Mouse (Mus musculus) left cerebral cortex, adult 9 months (tissue): Measurements from ENCODE around the gene Vps26a.
"Not testable (repeated sequence)": the region's sequence is repeated elsewhere in the genome, so short reads cannot be mapped to it uniquely, and the experiment has no call there.

ENCODE experiments used
- DNase-seq, 2 experiments: peaks; one replicate each; pipeline ENCODE4 v3.0.0; 2022; ENCODE audit warnings: low spot score in 2 of 2

Gene Vps26a

DNA sequence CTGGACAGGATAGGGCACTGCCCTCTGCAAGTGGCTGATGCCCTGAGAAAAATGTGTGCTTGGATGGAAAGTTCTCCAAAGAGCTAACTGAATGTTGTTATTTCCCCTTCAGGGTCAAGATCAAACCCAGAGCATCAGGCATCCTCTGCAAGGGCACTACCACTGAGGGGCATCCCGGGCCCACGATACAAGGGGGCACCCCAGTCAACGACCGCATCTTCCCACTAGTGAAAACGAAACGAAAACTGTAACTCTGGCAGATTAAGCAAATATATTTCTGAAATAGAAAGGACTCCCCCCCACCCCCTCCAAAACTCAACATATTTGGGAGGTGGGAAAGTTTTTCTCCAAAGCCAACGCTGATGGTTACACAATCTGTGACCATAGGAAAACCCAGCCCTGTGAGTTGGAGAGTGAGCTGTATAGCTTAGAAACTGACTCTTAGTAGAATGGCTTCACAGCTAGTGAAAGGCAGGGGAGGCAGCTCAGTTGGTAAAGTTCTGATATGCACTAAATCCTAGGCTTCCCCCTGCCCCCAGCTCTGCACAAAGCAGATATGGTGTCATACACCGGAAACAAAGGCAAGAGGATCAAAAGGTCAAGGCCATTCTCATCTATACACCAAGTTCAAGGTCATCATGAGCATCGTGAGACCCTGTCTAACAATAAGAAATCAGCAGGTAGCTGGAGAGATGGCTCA is 14.5 kb upstream of the Vps26a start:
- DNase-seq = no peak

GRCm38 (mm10) chr10:62500088-62500915 is 13.7 kb upstream of the Vps26a start:
- peak in 1 of 2 experiments; percentile 57 for DNase-seq

DNA sequence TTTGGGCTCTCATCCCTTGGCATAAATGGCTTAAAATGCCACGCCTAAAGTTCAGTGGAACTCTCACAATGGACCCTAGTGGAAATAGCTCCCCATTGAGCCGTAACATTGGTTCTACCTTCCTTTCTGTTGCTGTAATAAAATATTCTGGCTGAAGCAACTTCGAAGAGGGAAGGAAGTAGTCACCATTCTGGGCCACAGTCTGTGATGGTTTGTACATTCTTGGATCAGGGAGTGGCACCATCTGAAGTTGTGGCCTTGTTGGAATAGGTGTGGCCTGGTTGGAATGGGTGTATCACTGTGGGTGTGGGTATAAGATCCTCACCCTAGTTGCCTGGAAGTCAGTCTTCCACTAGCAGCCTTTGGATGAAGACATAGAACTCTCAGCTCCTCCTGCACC is 5.1 kb upstream of the Vps26a start:
- not testable (repeated sequence) for DNase-seq

- DNase-seq = peak in 1 of 2 experiments; percentile 30
These were observed 1.7 kb upstream of the Vps26a start for GRCm38 (mm10) chr10:62488266-62488665.

- DNase-seq = peak in 1 of 2 experiments; percentile 10
These were observed 575 bp downstream of the Vps26a start for GRCm38 (mm10) chr10:62485878-62486582.

- DNase-seq = no peak
These were observed 5.3 kb downstream of the Vps26a start for GRCm38 (mm10) chr10:62481108-62481852.

DNA sequence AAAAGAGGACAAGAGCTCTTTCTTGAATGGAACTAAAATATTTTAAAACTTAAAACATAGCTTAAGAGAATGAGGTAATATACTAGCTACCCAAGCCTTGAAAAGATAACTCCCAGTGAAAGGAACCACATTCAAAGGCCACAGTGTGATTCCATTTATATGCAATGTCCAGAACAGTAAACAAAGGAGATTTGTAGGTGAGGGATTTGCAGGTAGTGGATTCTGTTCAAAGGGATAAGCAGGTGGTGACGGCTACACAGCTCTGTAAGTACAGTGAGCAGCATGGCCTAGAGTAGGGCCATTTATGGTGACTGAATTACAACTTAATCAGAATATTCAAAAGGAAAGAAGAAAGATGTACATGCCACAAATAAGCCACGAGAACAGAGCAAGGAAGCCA is 9.6 kb downstream of the Vps26a start:
- DNase-seq = no peak

- no peak for DNase-seq
These were observed 11.7 kb downstream of the Vps26a start for GRCm38 (mm10) chr10:62474944-62475343.

- DNase-seq = no peak
These were observed 15.5 kb downstream of the Vps26a start for GRCm38 (mm10) chr10:62471105-62471504.

DNA sequence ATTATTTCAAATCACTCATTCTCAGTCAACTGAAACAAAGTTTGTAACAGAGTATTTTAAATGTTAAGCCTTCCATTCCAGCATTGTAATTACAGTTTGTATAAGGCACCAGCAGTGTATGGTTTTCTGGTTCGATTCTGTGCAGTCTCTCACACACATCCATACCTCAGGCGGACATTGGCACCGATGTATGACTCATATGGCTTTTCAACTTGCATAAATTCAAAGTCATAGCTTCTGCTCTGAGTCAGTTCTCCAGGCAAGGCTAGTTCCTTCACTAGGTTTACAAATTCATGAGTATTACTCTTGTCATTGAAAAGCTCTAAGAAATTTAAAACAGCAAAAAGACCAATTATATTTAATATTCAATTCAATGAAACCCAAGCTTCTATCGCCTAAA is 16.9 kb downstream of the Vps26a start:
- DNase-seq = no peak

GRCm38 (mm10) chr10:62461321-62461720 is 25.3 kb downstream of the Vps26a start:
- no peak for DNase-seq

DNA sequence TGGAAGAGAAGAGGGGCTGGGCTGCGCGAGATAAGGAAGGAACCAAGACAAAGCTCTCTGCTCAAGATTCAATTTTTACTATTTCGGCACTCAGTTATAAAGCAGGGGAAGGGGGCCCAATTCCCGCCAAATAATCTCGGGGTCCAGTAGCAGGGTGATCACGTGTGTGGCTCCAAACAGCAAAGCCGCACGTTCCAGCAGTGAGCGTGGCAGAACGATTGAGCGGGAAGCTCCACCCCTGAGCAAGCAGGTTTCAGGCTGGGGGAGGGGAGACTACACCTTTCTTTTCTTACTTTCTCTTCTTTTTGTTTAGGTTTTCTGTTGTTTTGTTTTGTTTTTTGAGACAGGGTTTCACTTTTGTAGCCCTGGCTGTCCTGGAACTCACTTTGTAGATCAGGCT is 34.6 kb downstream of the Vps26a start:
- DNase-seq = not testable (repeated sequence)

DNA sequence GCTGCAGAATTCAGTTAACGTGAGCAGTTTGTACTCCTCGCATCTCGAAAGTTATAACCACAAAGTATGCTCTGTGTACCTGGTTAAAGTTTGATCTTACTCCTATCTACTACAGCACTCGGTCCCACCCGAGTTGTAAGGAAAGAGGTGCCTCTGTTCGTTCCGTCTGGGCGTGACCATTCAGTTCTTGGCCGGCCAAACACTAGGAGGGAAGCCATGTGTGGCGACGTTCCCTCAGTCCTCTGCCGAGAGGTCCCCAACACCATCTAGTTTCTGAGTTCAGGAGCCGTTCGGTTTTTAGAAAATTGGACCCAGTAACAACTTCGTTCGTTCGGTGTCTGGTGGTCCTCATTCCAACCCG is 36.3 kb downstream of the Vps26a start:
- DNase-seq = no peak

DNA sequence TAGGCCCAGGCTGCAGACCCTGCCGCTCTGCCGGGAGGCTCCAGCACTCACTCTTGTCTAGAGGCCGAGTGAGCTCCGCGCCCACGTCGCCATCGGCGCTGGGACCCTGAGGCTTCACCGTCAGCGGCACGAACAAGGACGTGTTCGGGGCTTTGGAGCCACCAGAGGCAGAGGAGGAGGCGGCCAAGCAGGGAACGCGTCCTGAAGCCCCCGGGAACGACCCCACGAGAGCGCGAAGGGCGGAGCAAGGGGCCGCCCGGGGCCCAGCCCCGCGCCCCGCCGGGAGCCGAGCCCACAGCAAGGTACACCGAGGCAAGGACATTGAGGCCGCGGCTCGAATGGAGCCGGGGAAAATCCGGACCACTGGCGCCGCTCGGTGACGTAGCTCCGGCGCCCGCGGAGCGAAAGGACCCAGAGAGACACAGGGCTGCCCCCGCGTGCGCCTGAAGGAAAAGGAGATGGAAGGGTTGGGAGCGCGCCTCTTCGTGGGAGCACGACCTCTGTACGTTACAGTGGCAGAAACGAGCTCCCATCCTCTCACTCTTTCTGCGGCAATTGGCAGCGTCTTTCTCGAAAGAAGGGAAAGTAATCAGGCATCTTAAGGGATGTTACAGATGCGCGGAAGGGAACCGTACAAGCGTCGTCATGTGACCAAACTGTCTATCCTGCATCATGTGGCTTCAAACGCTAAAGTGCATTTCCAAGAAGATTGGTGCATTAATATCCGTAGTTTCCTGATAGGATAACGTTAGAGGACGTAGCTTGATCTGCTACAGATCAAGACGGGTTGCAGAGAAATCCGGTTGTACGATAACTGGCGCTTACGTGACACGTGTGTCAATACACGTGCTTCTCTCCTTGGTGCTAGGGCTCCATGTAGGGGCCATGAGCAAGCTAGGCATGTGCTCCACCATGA is 37.0 kb downstream of the Vps26a start, which contains the start of the genes 4930507D05Rik and Supv3l1:
Gene 4930507D05Rik, plus strand, starts transcription at position 126 of the 916 bp plus-strand sequence.
Gene Supv3l1, minus strand, starts transcription at position 375 of the 916 bp plus-strand sequence.
- peak; percentile 89 to 91 for DNase-seq

DNA sequence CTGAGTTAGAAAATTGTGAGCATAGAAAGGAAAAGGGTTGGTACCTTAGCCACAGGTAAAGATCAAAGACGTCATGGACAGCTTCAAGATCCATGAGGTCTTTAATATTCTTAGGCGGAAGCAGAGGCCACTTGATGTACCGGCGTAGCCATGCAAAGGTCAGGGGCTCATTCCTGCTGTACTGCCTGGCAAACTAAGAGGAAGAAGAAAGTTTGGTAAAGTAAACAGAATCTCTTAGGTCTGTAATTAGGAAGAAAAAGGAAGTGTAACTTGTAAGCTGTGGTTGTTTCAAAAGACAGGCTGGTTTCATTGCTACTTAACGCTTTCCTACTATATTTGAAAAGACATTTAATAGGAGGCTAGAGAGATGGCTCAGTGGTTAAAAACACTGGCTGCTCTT is 56.2 kb downstream of the Vps26a start:
- DNase-seq = no peak

DNA sequence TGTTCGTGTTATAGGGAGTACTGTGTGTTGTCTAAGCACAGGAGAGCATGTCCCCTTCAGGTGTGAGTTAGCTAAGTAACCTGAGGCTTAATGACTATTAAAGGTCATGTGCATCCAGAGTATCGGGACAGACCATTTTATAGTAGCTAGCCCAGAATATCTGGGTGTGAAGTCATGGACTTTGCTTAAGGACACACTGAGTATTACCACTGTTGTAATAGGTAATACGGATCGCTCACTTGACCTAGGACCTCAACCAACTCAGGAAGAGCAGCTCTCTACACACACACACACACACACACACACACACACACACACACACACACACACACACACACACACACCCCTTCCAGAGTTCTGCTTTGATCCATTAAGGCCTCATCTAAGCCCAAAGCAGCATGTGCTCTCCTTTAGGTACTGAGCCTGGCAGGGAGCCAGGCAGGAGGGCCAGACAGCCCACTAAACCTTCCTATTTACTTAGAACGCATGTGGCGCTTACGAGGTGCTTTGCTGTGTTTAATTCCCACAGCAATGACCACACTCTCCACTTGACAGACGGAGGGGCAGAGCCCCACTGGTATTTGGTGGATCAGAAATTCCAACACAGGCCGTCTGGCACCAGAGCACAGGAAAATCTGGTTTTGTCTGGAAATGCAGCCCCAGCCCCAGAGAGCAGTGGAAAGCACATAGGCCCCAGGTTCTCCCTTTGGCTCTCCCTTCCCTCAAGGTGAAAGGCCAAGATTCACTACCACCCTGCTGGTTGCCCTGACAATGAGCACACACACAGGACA is 61.3 kb downstream of the Vps26a start:
- no peak for DNase-seq

DNA sequence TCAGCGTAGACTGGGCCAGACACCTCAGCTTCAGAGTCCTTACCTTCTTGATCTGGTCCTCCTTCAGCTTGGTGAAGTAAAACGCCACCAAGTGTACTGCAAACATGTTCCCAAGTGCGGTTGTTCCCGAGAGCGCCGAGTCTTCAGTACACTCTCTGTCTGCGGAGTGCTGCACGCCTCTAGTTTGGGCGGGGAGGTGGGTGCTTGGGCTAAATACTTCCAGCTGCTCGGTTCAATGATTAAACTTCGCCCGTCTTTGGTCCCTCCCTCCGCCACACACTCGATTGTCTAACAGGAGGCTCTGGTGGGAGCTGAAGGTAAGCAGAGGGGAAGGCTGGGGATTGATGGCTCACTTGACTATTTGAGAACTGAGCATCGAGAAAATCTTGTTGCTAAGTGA is 64.3 kb downstream of the Vps26a start, which contains the start of gene Hkdc1:
Gene Hkdc1, minus strand, starts transcription at position 237 of the 400 bp plus-strand sequence.
- no peak for DNase-seq

DNA sequence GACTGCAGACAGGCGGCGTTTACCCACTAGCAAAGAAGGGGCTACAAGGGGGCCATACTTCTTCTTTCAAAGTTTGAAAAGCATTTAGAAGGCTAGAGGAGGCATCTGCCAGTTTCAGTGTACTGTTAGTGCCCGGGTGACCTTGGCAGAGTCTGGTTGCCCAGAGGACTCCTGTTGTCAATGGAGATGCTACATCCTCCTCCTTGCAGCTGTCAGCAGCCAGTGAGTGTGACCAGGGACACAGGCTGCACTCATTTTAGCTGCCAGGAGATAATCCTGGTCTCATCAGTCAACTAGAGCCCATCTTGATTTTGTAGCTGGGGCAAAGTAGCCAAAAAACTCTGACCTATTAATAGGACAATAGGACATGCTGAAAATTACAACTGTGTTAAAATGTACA is 65.5 kb downstream of the Vps26a start:
- DNase-seq = no peak

- DNase-seq = no peak
These were observed 66.2 kb downstream of the Vps26a start for GRCm38 (mm10) chr10:62420399-62420798.

DNA sequence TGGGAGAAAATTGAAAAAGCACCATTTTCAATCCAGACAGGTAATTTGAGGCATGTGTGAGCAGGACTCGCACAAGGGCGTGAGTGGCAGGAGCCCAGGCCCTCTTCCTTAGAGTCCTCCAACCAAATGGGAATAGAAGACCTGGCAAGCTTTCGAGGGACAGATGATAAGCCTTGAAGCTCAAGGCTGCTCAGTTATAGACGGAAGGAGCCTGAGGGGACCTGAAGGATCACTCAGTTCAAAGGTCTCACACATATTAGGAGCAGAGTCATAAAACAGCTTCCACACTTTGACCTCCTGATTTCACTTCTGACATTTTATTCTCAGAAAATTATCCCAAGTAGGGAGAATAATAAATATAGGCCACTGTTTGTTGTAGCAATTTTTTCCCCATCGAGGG is 67.2 kb downstream of the Vps26a start:
- no peak for DNase-seq
